Mouse (Mus musculus): ENCODE measurements at regions not wholly inside any gene's neighbourhood (a gene's known extent, or its start where the extent isn't known, plus 50 kb on each side); places are given as distances from the start of the nearest gene placed in this dataset.

GRCm38 (mm10) chr16:86122936-86123335 lies 221.3 kb upstream of the Adamts5 start:
- TF ChIP-seq TBP (conservative IDR thresholded peaks at IDR 0.05; ENCODE audit: low read depth, low read length): no peak
- TF ChIP-seq JUND (conservative IDR thresholded peaks at IDR 0.05; ENCODE audit: low read depth, low read length): no peak
- no peak for TF ChIP-seq ZNF384 (IDR thresholded peaks at IDR 0.05; ENCODE audit: low read depth, low read length)
- TF ChIP-seq CTCF (conservative IDR thresholded peaks at IDR 0.05 in 1 of 2, IDR thresholded peaks at IDR 0.05 in 1 of 2; ENCODE audit: low read depth in 2 of 2, low read length in 2 of 2): no peak
- no peak for TF ChIP-seq CHD2 (IDR thresholded peaks at IDR 0.05; ENCODE audit: low read length)
- no peak for TF ChIP-seq EP300 (IDR thresholded peaks at IDR 0.05; ENCODE audit: low read length)
- TF ChIP-seq MYC (IDR thresholded peaks at IDR 0.05; ENCODE audit: low read depth, low read length): no peak
- TF ChIP-seq POLR2AphosphoS2 (IDR thresholded peaks at IDR 0.05; ENCODE audit: low read depth, low read length): no peak
- no peak for TF ChIP-seq ZKSCAN1 (IDR thresholded peaks at IDR 0.05; ENCODE audit: borderline replicate concordance, low read depth, low read length)
- TF ChIP-seq USF1 (IDR thresholded peaks at IDR 0.05; ENCODE audit: low read depth, low read length): no peak
- no peak for TF ChIP-seq POLR2A (IDR thresholded peaks at IDR 0.05; ENCODE audit: low read depth, low read length)

Data from CH12.LX (cell line).